Mouse (Mus musculus): ENCODE results near the gene Atg101. TPM values are rescaled to one million over a fixed set of nuclear protein-coding genes. Genes with fewer than 3 reads are reported as not detected.
A peak's percentile ranks its signal among the peaks of the same experiment; 100 is the strongest.

The Atg101 gene
- 92.3 and 97.5 TPM in 2 replicates for polyA plus RNA-seq (2016; fragmentation: Nextera tagmentation; extraction: Ambion mirVana)

DNA sequence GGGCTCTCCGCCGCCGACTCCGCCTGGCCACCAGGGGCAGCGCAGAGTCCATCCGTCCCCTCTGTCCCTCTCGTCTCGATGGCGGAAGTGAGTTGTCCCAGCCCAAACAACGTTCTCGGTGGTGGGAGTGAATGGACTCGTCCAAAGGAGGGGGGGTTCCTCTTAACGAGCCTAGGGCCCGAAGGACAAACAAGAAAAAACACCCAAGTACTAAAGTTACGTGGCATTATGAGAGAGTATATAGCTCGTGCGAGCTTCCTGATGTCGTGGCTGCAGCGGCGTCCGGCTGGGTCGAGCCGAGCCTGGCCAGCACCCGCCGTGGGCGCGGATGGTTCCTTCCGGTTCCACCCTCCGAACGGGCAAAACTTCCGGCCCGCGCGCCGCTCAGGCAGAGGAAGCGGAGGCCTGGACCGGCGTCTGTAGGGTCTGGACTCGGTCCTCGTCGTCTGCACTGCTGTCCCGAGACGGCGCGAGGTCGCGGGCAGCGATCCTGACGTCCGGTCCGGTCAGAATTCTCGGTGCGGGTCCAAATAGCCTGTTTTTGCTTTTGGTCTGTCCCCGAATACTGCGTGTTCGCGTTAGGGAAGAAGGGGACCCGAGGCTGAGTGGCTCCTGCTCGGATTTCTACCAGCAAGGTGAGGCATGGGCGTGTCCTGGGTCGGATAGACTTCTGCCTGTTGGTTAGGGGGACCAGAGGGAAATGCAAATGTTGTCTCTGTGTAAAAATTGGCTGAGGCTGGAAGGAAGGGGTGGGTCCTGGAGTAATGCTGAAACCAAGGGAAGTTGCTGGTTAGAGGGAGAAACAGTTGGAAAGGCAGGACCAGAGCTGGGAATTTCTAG, at the start of gene Atg101:
Gene Atg101 (plus strand): TSS at position 362 of the 840 bp plus-strand sequence.
- H3K27me3 ChIP-seq (ENCODE audit: low read depth, poor library complexity, severe bottlenecking): no peaks in the 10 kb centered on the region
- H3K4me1 ChIP-seq: peaks cover 20% of the 10 kb centered on the region
- H3K9me3 ChIP-seq (replicated peaks): no peaks in the 10 kb centered on the region
- H3K36me3 ChIP-seq: peaks cover 31% of the 10 kb centered on the region
- peak within 1 kb of the TSS; percentile 97 for H3K27ac ChIP-seq
- under 1% methylated on average over 61 of the region's 61 CpGs for whole genome bisulfite sequencing
- H3K4me3 ChIP-seq: peak within 1 kb of the TSS; percentile 92
- DNase-seq (ENCODE audit: low spot score): peak; percentile 94

DNA sequence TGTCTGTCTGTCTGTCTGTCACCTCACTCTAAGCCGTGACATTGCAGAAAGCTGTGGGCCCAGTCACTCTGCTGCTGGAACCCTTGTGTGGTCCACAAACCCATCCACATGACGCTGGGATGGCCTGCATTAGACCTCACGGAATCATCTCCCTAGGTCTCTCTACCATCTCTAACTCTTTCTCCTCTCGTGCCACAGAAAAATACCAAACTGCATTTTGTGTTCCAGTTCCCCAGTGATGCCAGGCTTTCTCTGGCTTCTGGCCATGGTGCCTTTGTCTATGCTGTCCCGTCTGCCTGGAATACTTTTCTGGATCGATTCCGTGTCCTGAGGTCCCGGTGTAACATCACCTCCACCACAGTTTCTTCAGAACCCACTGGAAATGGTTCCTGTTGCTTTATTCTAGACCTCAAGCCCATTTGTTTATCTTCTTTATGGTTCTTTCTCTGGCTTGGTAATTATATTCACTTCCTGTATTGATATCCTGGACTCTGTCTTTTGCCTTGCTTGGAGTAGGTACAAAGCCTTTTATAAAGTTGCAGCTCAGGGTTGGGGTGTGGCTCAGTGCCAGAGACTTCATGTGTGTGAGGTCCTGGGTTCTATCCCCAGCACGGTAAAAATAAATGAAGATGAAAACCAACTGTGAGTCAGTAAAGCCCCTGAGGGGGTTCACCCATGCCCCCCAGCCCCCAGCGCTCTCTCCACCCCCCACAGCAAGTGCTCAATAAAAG, 49.3 kb upstream of the Atg101 start:
- Histone ChIP-seq H3K27me3 (ENCODE audit: low read depth, poor library complexity, severe bottlenecking) (peaks cover 34% of the 10 kb centered on the region), H3K9me3 (replicated peaks) (no peaks in the 10 kb centered on the region), H3K4me1 (peaks cover 56% of the 10 kb centered on the region), H3K4me3 (no peak overlapping the region), H3K27ac (no peak overlapping the region), H3K36me3 (peaks cover 34% of the 10 kb centered on the region)
- 75% methylated on average over 10 of the region's 10 CpGs for WGBS
- no peak for DNase-seq (ENCODE audit: low spot score)

DNA sequence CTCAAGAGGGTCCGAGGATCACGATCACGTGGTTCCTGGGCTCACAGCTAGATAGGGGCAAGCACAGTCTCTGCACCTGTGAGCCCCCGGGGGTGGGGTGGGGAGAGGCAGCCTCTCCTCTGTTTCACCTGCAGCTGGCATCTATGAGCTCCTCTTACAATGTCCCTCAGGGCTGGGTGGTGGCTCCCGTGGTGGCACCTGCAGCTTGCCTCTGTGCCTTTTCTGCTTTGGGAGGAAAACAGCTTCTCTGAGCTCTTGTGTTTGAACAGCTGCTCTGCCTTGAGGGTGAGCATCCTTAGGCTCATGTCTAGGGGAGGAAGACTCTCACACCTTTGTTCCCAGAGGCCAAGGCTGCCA, 48.8 kb upstream of the Atg101 start:
- Histone ChIP-seq H3K9me3 (replicated peaks) (no peaks in the 10 kb centered on the region), H3K27ac (no peak overlapping the region), H3K4me1 (peaks cover 56% of the 10 kb centered on the region), H3K4me3 (no peak overlapping the region), H3K36me3 (peaks cover 28% of the 10 kb centered on the region), H3K27me3 (ENCODE audit: low read depth, poor library complexity, severe bottlenecking) (peaks cover 34% of the 10 kb centered on the region)
- DNase-seq (ENCODE audit: low spot score): no peak
- 44% methylated on average over 5 of the region's 5 CpGs for WGBS

- H3K27me3 ChIP-seq (ENCODE audit: low read depth, poor library complexity, severe bottlenecking): peaks cover 30% of the 10 kb centered on the region
- no peaks in the 10 kb centered on the region for H3K9me3 ChIP-seq (replicated peaks)
- WGBS: 33% methylated on average over 12 of the region's 12 CpGs
- H3K36me3 ChIP-seq: peaks cover 23% of the 10 kb centered on the region
- H3K4me1 ChIP-seq: peaks cover 59% of the 10 kb centered on the region
- DNase-seq (ENCODE audit: low spot score): no peak
- no peak overlapping the region for H3K4me3 ChIP-seq
- H3K27ac ChIP-seq: no peak overlapping the region
Measured at GRCm38 (mm10) chr15:101235728-101236327, 48.2 kb upstream of the Atg101 start.

DNA sequence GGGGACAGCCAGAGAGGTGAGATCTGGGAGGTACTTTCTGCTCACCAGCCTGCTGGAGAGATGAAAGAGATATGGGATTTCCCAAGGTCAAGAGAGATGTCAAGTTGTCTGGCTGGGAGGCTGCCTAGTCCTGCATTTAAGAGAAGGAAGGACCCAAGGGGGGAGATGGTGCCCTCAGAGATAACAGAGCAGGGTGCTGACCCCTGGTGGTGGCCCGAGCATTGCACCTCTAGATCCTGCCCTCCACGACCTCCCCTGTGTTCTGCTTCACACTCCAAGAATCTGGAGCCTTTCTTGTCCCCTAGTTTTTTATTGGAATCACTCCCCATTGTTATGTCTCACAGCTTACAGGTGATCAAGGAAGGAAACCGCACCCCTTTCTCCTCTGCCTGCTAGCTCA, 47.2 kb upstream of the Atg101 start:
- Histone ChIP-seq H3K27ac (no peak overlapping the region), H3K4me3 (no peak overlapping the region), H3K9me3 (replicated peaks) (no peaks in the 10 kb centered on the region), H3K36me3 (peaks cover 13% of the 10 kb centered on the region), H3K4me1 (peaks cover 62% of the 10 kb centered on the region), H3K27me3 (ENCODE audit: low read depth, poor library complexity, severe bottlenecking) (peaks cover 21% of the 10 kb centered on the region)
- 11% methylated on average over 3 of the region's 3 CpGs for WGBS
- DNase-seq (ENCODE audit: low spot score): peak; percentile 71

GRCm38 (mm10) chr15:101238885-101239511, 45.1 kb upstream of the Atg101 start:
- peaks cover 51% of the 10 kb centered on the region for H3K4me1 ChIP-seq
- H3K27me3 ChIP-seq (ENCODE audit: low read depth, poor library complexity, severe bottlenecking): peaks cover 18% of the 10 kb centered on the region
- H3K27ac ChIP-seq: peak overlapping the region; percentile 79
- 5% methylated on average over 28 of the region's 28 CpGs for WGBS
- no peaks in the 10 kb centered on the region for H3K9me3 ChIP-seq (replicated peaks)
- H3K4me3 ChIP-seq: peak overlapping the region; percentile 46
- no peaks in the 10 kb centered on the region for H3K36me3 ChIP-seq
- peak; percentile 82 for DNase-seq (ENCODE audit: low spot score)

GRCm38 (mm10) chr15:101239821-101240220, 44.3 kb upstream of the Atg101 start:
- Histone ChIP-seq H3K36me3 (no peaks in the 10 kb centered on the region), H3K4me3 (no peak overlapping the region), H3K4me1 (peaks cover 46% of the 10 kb centered on the region), H3K27me3 (ENCODE audit: low read depth, poor library complexity, severe bottlenecking) (peaks cover 18% of the 10 kb centered on the region), H3K9me3 (replicated peaks) (no peaks in the 10 kb centered on the region), H3K27ac (no peak overlapping the region)
- no peak for DNase-seq (ENCODE audit: low spot score)
- WGBS: 72% methylated on average over 8 of the region's 8 CpGs

DNA sequence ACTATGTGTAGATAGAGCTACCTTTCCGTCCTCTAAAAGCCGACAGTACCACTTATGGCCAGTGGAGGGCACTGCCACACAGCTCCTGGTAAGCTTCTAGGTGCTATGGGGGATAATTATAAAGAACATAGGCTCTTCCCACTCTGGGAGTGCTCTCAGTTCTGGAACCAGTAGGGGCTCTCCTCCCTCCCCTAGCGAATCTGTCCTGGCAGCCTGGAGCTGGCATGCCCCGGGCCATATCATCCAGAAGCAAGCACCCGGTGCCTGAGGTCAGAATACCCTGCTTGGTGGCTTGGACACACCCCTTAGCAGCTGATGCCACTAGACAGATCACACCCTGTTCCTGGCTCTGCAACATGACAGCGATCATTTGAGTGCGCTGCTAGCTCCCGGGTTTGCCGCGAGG, 43.3 kb upstream of the Atg101 start:
- no peaks in the 10 kb centered on the region for H3K36me3 ChIP-seq
- no peak overlapping the region for H3K27ac ChIP-seq
- WGBS: 14% methylated on average over 10 of the region's 10 CpGs
- H3K27me3 ChIP-seq (ENCODE audit: low read depth, poor library complexity, severe bottlenecking): peaks cover 18% of the 10 kb centered on the region
- peaks cover 38% of the 10 kb centered on the region for H3K4me1 ChIP-seq
- H3K9me3 ChIP-seq (replicated peaks): no peaks in the 10 kb centered on the region
- no peak overlapping the region for H3K4me3 ChIP-seq
- peak; percentile 84 for DNase-seq (ENCODE audit: low spot score)

DNA sequence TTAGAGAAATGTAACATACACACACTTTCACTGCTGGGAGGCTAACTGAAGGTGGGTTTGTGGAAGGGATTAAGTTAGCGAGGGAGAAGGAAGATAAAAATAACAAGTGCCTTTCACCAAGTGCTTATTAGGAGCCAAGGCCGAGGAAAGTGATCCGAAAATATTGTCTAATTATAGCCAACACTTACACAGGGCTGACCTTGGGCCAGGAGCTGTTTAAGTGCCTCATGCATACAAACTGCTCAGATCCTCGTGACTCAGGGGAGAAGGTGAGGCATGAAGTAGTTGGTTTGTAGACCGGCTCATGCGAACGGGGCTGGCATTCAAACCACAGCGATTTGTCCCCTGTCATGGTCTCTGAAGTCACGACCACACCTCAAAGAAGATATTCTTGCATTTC, 42.8 kb upstream of the Atg101 start:
- WGBS: 66% methylated on average over 9 of the region's 9 CpGs

GRCm38 (mm10) chr15:101241853-101242252, 42.2 kb upstream of the Atg101 start:
- Histone ChIP-seq H3K27ac (no peak overlapping the region; the same call in 1 of the 2 replicates), H3K27me3 (ENCODE audit: low read depth, poor library complexity, severe bottlenecking) (peaks cover 18% of the 10 kb centered on the region), H3K9me3 (replicated peaks) (no peaks in the 10 kb centered on the region), H3K4me1 (peaks cover 43% of the 10 kb centered on the region), H3K36me3 (no peaks in the 10 kb centered on the region), H3K4me3 (no peak overlapping the region)
- 62% methylated on average over 9 of the region's 9 CpGs for WGBS
- DNase-seq (ENCODE audit: low spot score): no peak

More for the DNA sequence above, 42.8 kb upstream of the Atg101 start:
- no peak overlapping the region for H3K4me3 ChIP-seq
- H3K4me1 ChIP-seq: peaks cover 38% of the 10 kb centered on the region
- H3K36me3 ChIP-seq: no peaks in the 10 kb centered on the region
- no peak overlapping the region for H3K27ac ChIP-seq
- peaks cover 18% of the 10 kb centered on the region for H3K27me3 ChIP-seq (ENCODE audit: low read depth, poor library complexity, severe bottlenecking)
- no peak for DNase-seq (ENCODE audit: low spot score)
- H3K9me3 ChIP-seq (replicated peaks): no peaks in the 10 kb centered on the region

- H3K4me3 ChIP-seq: no peak overlapping the region
- peak; percentile 67 for DNase-seq (ENCODE audit: low spot score)
- peaks cover 16% of the 10 kb centered on the region for H3K27me3 ChIP-seq (ENCODE audit: low read depth, poor library complexity, severe bottlenecking)
- no peaks in the 10 kb centered on the region for H3K36me3 ChIP-seq
- H3K9me3 ChIP-seq (replicated peaks): no peaks in the 10 kb centered on the region
- peaks cover 50% of the 10 kb centered on the region for H3K4me1 ChIP-seq
- 0 out of 2 replicates have a peak overlapping the region, but pooled peaks have one; percentile 36 for H3K27ac ChIP-seq
- WGBS: 25% methylated on average over 8 of the region's 8 CpGs
Measured at GRCm38 (mm10) chr15:101242645-101243044, 41.4 kb upstream of the Atg101 start.

GRCm38 (mm10) chr15:101244012-101244411, 40.1 kb upstream of the Atg101 start:
- H3K27ac ChIP-seq: peak overlapping the region; percentile 17; the same call in 1 of the 2 replicates
- peaks cover 2% of the 10 kb centered on the region for H3K27me3 ChIP-seq (ENCODE audit: low read depth, poor library complexity, severe bottlenecking)
- no peaks in the 10 kb centered on the region for H3K36me3 ChIP-seq
- H3K4me1 ChIP-seq: peaks cover 52% of the 10 kb centered on the region
- DNase-seq (ENCODE audit: low spot score): no peak
- H3K4me3 ChIP-seq: no peak overlapping the region
- WGBS: 75% methylated on average over 3 of the region's 3 CpGs
- H3K9me3 ChIP-seq (replicated peaks): no peaks in the 10 kb centered on the region
